Mouse (Mus musculus) 416B (cell line): ENCODE measurements around the gene Glis3.

Experiments
- DNase-seq: peaks from one replicate; pipeline ENCODE4 v3.0.0; 2011; ENCODE audit warnings: low read depth

Gene Glis3

GRCm38 (mm10) chr19:28531750-28532149 lies 148.1 kb downstream of the Glis3 start:
- DNase-seq = peak; percentile 21

- peak; percentile 49 for DNase-seq
These were observed 149.0 kb downstream of the Glis3 start for GRCm38 (mm10) chr19:28530846-28531245.

GRCm38 (mm10) chr19:28529006-28529405 lies 150.9 kb downstream of the Glis3 start:
- no peak for DNase-seq

GRCm38 (mm10) chr19:28527446-28527845 lies 152.4 kb downstream of the Glis3 start:
- no peak for DNase-seq

GRCm38 (mm10) chr19:28525331-28525730 lies 154.5 kb downstream of the Glis3 start:
- DNase-seq = no peak

- no peak for DNase-seq
These were observed 157.6 kb downstream of the Glis3 start for GRCm38 (mm10) chr19:28522289-28522688.

- no peak for DNase-seq
These were observed 159.1 kb downstream of the Glis3 start for GRCm38 (mm10) chr19:28520761-28521181.

- DNase-seq = no peak
These were observed 159.6 kb downstream of the Glis3 start for GRCm38 (mm10) chr19:28520128-28520745.

- no peak for DNase-seq
These were observed 160.6 kb downstream of the Glis3 start for GRCm38 (mm10) chr19:28519296-28519695.

- DNase-seq = no peak
These were observed 161.0 kb downstream of the Glis3 start for GRCm38 (mm10) chr19:28518846-28519245.

GRCm38 (mm10) chr19:28518266-28518665 lies 161.6 kb downstream of the Glis3 start:
- no peak for DNase-seq

GRCm38 (mm10) chr19:28517464-28518080 lies 162.3 kb downstream of the Glis3 start:
- no peak for DNase-seq

GRCm38 (mm10) chr19:28516487-28516886 lies 163.4 kb downstream of the Glis3 start:
- no peak for DNase-seq

GRCm38 (mm10) chr19:28512475-28512874 lies 167.4 kb downstream of the Glis3 start:
- DNase-seq = no peak

- no peak for DNase-seq
These were observed 168.0 kb downstream of the Glis3 start for GRCm38 (mm10) chr19:28511910-28512309.

GRCm38 (mm10) chr19:28505376-28505775 lies 174.5 kb downstream of the Glis3 start:
- DNase-seq = no peak

- no peak for DNase-seq
These were observed 176.9 kb downstream of the Glis3 start for GRCm38 (mm10) chr19:28503011-28503410.

GRCm38 (mm10) chr19:28500975-28501374 lies 178.9 kb downstream of the Glis3 start:
- DNase-seq = no peak

- DNase-seq = no peak
These were observed 179.4 kb downstream of the Glis3 start for GRCm38 (mm10) chr19:28500505-28500904.

- no peak for DNase-seq
These were observed 180.1 kb downstream of the Glis3 start for GRCm38 (mm10) chr19:28499786-28500185.

GRCm38 (mm10) chr19:28495926-28496325 lies 184.0 kb downstream of the Glis3 start:
- DNase-seq = no peak

GRCm38 (mm10) chr19:28493605-28494260 lies 186.1 kb downstream of the Glis3 start:
- DNase-seq = no peak

- no peak for DNase-seq
These were observed 201.8 kb downstream of the Glis3 start for GRCm38 (mm10) chr19:28478055-28478454.
